Mouse (Mus musculus): Measurements from ENCODE around the gene Ercc1.

Gene Ercc1

DNA sequence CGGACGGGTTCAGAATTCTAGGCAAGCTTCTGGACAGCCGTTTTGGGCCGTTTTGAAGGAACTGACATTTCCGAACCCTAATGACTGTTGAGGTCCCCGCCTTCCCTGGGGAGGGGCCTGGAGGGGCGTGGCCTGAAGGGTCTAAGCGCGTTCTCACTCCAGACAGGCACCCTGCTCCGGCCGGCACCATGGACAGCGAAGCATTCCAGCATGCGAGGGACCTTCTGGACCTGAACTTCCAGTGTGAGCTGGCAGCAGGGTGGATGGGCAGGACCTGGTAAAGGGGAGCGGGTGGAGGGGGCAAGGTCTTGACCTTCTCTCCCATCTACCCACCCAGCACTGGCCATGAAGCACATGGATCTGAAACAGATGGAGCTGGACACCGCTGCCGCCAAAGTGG is 23.8 kb downstream of the Ercc1 start:
- 51% methylated on average over 16 of the region's 16 CpGs for WGBS

- WGBS, result 10% methylated on average over 46 of the region's 46 CpGs
Observed at GRCm38 (mm10) chr7:19369823-19370425, 25.3 kb downstream of the Ercc1 start.

- WGBS, result 88% methylated on average over 2 of the region's 2 CpGs
Observed at GRCm38 (mm10) chr7:19373367-19373766, 28.8 kb downstream of the Ercc1 start.

GRCm38 (mm10) chr7:19375368-19375767 is 30.8 kb downstream of the Ercc1 start:
- 83% methylated on average over 18 of the region's 18 CpGs for WGBS

DNA sequence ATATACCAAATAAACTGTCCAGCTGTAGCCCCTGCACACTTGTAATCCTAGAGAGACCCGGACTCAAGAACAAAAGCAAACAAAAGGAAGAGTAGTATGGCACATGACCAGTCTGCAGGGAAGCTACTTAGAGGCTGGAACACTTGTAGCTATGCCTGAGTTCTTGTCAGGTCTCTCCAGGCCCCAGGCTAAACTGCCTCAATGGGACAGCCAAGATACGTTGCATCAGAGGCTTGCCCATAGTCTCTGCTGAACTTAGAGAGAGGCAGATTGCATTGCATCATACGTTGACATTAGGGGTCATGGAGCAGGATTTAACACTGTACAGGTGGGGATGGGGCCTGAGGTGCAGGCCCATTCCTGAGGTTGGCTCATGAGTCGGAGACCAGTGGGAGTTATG is 31.4 kb downstream of the Ercc1 start:
- WGBS, result 88% methylated on average over 4 of the region's 4 CpGs

- WGBS, result 82% methylated on average over 8 of the region's 8 CpGs
Observed at GRCm38 (mm10) chr7:19378049-19378448, 33.5 kb downstream of the Ercc1 start.

GRCm38 (mm10) chr7:19381377-19382165 is 37.0 kb downstream of the Ercc1 start, which contains the start of gene Ercc2:
Gene Ercc2, plus strand, starts transcription at chr7:19382010.
- WGBS, result 5% methylated on average over 46 of the region's 48 CpGs

DNA sequence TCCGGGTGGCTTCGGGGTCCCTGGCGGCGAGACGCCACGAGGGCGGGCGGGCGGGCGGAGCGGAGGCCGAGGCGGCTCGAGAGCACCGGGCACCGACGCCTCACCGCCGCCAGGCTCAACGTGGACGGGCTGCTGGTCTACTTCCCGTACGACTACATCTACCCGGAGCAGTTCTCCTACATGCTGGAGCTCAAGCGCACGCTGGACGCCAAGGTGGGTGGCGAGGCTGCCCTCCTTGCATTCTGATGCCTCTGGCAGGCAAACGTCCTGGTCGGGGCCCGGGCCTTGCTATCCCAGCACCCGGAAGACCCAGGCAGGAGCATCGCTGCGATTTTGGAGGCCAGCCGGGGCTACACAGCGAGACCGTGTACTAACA is 37.6 kb downstream of the Ercc1 start:
- WGBS, result under 1% methylated on average over 37 of the region's 37 CpGs

DNA sequence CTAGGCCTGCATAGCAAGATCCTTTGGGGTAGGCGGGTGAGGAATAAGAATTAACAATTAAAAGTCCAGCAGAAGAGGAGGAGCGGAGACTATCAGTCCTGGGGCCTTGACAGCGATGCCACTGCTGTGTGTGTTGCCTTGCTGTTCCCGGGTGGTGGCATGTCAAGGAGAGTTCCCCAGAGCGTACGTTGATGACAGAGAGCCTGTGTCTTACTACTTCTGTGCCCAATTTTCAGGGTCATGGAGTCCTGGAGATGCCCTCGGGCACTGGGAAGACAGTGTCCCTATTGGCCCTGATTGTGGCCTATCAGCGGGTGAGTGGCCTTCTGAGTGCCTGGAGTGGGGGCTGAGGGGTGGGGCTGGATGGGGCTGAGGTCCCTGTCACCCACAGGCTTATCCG is 39.1 kb downstream of the Ercc1 start:
- 87% methylated on average over 9 of the region's 9 CpGs for WGBS

- WGBS, result 50% methylated on average over 10 of the region's 10 CpGs
Observed at GRCm38 (mm10) chr7:19388699-19389413, 44.3 kb downstream of the Ercc1 start.

- WGBS, result 94% methylated on average over 8 of the region's 8 CpGs
Observed at GRCm38 (mm10) chr7:19394484-19394883, 49.9 kb downstream of the Ercc1 start.

DNA sequence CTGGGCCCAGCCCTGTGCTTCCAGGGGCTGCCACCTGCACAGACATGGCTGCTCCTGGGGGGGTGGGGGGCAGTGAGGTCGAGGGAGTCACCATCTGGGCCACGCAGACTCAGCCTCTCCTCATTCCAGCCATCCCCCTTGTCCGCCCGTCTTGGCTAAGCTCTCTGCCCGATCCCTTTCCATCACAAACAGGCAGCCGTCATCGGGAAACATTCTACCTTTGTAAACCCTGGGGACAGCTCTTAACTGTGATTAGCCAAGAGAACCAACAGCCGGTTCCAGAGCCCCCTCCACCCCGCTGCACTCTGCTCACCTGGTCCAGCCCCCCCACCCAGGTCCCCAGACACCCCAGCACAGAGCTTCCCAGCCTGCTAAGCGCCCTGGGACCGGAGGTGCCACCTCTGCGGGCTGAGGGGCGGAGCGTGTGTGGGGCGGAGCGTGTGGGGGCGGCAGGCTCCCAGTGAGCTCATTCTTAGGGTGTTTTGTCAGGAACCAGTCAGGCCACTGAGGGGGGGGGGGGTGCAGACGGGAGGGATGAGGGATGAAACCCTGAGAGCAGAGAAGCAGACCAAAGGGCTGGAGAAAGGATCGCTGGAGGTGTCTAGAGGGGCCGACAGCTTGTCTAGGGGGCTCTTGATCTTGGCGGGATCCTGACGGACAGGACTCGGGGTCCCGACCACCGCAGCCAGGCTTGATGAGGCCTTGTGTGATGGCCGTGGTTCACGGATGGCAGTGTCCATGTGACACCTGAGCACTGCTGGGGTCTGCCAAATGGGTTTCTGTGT is 55.1 kb downstream of the Ercc1 start:
- 16% methylated on average over 27 of the region's 27 CpGs for WGBS

- WGBS, result 84% methylated on average over 4 of the region's 4 CpGs
Observed at GRCm38 (mm10) chr7:19400946-19401345, 56.4 kb downstream of the Ercc1 start.

DNA sequence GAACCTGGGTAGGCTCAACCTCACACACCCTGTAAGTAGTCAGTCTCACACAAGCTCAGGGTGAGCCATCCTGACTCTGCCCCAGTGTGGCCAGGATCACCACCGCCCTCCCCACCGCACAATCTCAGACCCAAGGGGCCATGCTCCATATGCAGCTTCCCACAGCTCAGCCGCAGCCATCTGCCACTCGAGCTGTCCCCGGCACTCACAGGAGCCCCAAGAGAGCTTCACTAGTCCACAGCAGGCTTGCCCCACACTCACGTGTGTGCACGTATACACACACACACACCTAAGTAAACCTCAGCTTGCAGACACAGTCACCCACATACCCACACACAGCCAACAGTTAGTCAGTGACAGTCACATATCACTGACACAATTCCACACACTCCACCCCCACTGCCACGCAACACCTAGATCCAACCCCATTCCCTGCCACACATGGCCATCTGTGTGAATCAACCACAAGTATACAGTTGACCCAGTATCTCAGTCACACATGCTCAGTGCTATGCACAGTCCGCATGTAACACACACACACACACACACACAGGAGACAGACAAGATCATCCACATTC is 58.0 kb downstream of the Ercc1 start:
- WGBS, result 66% methylated on average over 9 of the region's 9 CpGs

GRCm38 (mm10) chr7:19403731-19404296 is 59.2 kb downstream of the Ercc1 start, which contains the start of gene Klc3:
Gene Klc3, minus strand, starts transcription at chr7:19404104.
- WGBS, result 1% methylated on average over 62 of the region's 62 CpGs

DNA sequence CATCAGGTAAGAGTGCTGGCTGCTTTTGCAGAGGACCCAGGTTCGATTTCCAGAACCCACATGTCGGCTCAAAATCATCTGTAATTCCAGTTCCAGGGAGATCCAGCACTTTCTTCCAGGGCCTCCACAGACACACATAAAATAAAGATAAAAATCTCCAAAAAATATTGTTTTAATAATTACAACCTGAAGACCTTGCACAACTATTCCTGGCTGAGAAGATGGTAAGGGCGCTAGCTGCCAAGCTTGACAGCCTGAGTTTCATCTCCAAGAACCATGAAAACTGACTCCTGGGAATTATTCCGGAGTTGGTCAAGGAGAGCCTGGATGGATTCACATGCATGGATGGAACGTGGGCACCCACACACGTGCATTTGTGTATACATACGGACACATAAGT is 59.9 kb downstream of the Ercc1 start, which contains the start of gene Ckm:
Ckm (plus strand) TSS at position 301 of the 400 bp plus-strand sequence.
- 57% methylated on average over 7 of the region's 7 CpGs for WGBS

GRCm38 (mm10) chr7:19405417-19405816 is 60.8 kb downstream of the Ercc1 start:
- WGBS, result 4% methylated on average over 19 of the region's 19 CpGs
